Mouse (Mus musculus) urinary bladder, postnatal 10 days (tissue): Measurements from ENCODE around the gene Grk1.

Source experiments
- DNase-seq: peaks from one replicate; pipeline ENCODE4 v3.0.0; 2022; ENCODE audit warnings: low spot score

The Grk1 gene

DNA sequence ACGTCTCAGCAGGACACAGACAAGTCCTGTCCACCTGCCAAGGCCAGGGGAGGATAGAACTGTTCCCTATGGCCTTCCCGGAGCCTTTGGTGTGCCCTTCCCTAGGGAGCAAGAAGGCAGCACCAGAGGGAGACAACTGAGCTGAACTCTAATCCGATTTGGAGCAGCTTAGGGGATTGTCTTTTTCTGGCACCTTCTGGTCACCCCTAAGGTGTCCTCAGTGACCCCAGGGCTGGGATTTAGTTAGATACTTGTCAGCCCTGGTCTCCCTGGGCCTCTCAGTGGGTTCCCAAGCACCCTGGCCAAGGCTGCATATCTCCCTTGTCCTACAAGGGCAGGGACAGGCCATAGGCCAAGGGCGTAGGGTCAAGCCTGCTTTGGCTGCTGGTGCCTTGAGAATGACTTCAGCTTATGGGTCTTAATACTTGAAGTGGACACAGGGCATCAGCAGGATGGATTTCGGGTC, at the start of gene Grk1:
Grk1 (plus strand) TSS at position 416 of the 466 bp plus-strand sequence.
- DNase-seq, result no peak

DNA sequence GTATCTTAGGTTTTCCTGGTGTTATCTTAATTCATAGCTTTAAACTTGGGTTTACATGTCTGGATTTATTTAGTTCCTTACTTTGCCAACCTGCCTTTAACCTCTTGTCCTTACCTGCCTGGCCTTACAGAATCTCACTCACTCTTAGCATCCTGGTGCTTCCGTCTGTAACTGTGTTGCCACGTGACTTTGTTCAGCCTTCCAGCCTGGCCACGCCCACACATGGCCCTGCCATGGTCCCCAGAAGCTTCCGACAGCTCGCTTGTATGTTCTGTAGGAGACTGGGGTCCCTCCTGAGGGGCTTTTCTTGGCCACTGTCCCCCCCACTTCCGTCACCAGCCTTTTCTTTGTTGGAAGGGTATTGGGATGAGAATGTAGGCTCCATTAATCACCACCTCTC, 48.7 kb upstream of the Grk1 start:
- DNase-seq, result no peak

DNA sequence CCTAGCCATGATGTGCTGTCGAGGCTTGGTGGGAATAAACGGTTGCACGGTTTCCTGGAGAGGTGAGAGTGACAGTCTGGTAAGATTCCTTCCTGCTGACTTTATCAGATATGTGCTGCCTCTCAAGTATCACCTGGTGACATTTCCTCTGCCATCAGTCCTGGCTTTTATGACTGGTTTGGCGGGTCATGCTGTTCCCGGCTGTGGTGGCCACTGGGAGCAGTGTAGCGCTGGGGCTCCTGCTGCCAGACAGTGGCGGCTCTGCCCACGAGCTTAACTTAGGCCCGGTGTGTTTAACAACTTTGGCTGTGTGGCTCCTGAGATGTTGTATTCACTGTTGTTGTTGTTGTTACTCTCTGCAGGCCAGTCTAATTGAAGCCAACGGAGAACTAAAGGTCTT, 48.2 kb upstream of the Grk1 start:
- DNase-seq, result no peak

DNA sequence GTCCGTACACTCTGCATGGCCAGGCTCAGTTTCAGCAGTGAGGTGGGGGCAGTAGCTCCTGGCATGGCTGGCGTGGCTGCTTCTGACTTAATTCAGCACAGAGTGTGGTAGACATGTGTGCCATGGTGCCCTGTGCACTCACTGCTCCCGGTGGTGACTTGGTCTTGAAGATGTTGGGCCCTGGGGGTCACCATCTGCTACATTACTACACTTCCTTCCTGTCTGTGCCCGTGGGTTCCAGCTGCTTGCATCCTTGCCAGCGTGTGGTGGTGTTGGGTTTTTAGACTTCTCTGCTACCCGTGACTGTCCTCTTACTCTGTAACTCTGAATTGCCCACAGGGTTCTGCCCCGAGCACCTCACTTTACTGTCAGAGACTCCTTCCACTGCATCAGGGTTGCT, 44.7 kb upstream of the Grk1 start:
- DNase-seq, result no peak

DNA sequence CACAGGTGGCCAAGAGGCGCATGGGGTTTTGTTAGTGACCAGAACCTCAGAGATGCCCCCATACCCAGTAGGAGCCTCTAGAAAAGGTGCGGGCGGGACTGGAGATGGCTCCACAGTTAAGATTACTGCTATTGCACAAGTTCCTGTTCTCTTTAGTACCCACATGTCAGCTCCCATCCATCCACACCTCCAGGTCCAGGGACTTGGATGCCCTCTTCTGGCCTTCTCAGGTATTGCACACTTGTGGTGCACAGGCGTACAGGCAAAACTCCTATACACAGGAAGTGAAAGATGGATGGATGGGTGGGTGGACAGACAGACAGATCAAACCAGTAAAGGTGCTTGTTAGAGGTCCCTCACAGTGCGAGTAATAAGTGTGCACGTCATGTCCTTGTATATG, 43.0 kb upstream of the Grk1 start:
- no peak for DNase-seq

DNA sequence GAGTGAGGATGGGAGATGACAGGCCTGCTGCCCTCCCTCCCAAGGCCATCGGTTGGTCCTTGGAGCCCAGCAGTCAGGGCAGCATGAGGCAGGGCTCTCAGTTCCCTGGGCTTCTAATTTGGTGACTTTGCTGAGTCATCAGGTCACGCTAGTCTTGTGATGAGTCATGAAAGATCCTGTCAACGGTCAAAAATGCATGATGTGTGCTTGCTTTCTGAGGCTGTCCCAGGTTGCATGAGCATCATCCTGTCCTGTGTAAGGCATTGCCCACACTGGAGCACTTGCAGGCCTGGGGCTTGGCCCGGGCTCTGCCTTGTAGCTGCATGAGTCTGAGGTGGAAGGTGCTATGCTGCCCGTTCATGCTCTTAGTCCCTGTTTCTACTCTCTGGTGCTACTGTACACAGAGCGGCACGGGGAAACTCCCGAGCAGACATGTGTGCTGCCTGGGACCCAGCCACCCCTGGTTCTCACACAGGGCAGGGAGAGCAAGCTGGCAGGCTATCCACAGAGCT, 31.7 kb upstream of the Grk1 start:
- DNase-seq, result no peak

DNA sequence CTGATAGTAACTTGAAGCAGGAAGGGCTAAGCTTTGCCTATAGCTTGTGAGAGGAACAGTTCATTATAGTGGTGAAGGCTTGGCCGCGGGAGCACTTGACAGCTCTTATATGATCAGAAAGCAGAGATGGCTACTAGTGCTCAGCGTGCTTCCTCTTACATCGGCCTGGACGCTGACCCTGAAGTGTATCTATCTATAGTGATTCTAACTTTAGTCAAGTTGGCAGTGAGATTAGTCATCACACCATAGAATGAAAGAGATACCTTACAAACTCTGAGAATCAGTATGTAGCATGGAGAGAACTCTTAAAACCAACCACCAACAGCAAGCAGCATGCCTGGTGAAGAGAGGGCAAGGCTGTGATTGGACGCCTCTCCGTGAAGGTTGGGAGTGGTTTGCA, 23.3 kb upstream of the Grk1 start:
- DNase-seq, result no peak

DNA sequence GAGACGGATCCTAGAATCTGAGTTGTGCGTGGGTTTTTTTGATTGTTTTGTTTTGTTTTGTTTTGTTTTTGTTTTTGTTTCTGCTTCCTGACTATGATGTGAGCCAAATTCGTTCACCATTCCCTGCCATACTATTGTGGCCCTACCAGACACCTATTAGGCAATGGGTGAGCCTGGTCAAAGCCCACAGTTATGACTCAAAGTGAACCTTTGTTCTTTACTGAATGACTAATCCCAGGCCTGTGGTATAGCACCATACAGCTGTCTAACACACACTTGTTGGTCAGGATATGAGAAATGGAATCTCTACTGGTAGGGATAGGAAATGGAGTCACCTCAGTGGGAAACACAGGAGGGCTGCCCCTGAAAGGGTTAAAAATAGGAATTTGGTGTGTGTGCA, 22.3 kb upstream of the Grk1 start:
- DNase-seq, result no peak

DNA sequence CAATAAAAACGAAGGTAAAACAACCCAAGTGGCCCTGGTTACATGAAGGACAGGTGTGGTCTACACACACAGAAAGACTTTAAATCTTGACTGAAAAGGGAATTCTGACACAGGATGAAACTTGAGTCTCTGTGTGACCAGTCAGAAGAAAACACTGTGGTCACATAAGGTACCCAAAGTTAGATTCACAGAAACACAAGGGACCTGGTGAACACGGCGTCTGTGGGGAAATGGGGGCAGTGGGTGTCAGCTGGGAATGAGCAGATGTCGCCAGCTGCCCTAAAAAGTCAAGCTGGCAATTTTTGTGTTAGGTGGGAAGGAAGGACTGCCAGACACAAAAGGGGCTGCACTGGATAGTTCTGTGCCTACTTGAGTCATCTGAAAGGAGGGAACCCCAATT, 21.9 kb upstream of the Grk1 start:
- DNase-seq, result no peak

DNA sequence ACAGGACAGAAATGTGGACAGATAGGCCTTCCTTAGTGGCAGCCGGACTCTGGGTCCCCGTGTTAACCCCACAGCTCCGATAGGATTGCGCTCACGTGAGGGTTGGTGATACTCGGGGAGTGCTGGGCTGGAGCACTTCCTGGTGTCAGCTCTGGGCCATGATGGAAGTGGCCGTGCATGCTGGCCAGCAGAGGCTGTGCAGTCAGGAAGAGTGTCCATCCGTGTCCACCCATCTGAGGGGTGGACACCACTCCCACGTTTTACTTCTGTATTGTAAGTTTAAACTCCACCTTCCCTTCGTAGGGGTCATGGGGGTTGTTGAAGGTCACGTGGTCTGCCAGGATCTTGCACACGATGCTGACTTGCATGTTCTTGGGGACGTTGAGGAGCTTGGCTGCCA, 18.5 kb upstream of the Grk1 start:
- no peak for DNase-seq

DNA sequence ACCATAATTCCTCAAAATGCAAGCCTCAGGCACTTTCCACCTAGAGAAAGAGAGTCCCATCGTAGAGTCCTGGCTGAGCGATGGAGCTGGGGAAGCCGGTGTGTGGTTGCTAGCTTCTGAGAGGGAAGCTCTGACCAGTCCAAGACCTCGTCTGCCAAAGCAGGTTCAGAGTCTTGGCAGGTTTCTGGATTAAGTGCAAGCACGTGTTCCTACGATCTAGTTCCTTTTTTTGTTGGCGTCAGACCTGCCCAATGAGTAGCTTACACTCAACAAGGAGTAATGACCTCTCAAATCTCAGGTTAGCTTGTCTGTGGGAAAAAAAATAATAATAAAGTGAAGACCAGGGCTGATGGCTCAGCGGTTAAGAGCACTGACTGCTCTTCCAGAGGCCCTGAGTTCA, 17.2 kb upstream of the Grk1 start:
- DNase-seq, result no peak

DNA sequence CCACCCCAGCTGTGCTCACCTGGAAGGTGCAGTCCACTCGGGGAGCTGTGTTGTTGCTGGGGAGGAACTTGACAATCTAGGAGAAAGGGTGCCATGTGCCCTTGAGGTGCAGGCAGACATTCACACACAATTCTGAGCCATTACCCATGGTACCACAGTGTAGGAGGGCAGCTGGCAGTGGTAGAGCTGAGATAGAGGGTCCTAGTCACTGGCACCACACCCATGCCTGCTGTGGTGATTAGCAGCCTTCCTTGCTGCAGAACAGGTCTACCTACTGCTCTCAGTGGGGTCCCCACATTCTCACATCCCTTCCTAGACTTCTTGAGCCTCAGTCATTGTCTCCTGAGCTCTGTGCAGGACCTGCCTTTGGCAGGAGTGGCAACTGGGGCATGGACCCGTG, 16.1 kb upstream of the Grk1 start:
- no peak for DNase-seq

DNA sequence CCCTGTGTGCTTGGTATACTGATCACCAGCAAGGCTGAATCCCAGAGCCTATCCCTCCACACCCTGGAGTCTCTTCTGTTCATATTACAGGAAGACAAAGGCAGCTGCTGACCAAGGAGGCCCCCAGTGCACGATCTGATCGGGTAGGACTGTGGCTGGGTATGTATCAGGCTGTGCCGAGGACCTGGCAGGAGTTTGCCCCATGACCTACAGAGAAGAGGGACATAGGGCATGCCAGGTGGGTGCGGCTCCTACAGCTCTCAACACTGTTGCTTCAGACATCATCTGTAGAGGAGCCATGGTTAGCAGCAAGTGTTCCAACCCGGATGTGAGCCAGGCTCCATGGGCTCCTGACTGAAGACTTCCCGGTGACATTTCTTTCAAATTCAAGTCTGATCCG, 11.0 kb upstream of the Grk1 start:
- no peak for DNase-seq

DNA sequence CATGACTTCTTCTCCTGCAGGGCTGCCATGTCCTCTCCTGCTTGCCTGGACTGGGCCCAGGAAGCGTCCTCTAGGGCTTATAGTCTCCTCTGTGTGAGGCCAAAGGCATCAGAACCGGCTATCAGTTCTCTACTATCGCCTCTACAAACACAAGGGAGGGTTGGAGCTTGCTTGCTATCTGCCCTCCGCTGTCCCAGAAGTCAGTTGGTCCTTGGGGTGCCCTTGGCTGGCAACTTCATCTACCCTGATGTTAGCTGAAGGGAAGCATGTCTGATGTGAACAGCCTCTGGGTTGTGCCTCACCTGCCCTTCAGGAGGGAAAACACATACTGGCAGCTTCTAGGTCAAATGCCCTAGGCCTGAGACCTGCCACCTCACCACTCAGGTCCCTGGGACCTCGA, 8.2 kb upstream of the Grk1 start, which contains the start of gene Atp4b:
Atp4b (minus strand) TSS at position 101 of the 400 bp plus-strand sequence.
- no peak for DNase-seq

DNA sequence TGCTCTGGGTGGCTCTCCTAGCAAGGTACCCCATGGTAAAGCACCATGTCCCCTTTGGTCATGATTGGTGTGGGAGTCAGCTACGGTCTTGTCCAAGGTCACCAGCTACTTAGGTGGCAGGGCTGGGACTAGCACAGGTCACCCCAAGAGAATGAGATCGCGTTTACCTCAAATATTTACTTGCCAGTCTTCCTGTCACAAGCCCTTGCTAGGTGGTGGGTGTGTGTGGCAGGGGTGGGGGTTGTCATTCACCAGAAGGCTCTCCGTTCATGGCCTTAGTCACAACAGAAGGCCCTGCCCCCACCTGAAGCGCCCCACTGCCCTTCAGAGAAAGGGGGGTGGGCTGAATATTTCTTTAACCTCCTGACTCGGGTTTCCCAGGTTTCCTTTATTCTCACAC, 1.4 kb upstream of the Grk1 start:
- DNase-seq, result no peak

DNA sequence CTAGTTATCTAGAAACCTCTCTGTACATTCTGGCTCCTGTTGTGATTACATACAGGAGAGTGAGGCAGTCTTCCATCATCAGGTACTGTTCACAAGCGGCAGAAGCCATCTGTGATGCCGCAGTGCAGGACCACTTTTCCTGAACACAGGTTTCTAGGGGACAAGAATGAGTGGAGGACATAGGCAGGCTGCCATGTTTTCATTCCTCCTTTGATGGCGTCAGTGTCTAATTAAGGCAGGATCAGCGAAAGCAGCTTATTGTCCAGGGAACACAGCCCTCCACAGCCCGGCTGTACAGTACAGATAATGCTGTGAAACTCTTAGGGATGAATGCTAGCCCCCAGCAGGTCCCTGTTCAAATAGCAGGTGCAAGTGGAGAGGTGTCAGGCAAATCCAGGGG, 1.1 kb downstream of the Grk1 start:
- no peak for DNase-seq

DNA sequence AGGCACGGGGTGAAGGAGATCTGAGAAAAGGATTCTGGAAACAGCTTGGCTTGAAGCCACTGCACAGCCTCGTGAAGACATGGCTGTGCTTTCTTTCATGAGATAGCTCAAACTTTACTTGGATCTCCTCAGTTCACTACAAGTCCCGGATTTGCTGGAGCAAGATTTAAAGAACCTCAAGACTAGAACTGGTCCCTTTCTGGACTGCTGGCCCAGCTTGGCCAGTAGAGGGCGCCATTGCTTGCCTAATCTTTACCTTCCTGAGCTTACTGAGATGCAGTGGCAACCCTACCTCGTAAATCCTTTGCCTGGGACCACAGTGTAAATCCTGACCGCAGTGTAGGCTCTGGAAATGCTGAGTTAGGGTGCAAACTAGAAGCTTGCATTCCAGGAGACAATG, 6.7 kb downstream of the Grk1 start:
- DNase-seq, result no peak

DNA sequence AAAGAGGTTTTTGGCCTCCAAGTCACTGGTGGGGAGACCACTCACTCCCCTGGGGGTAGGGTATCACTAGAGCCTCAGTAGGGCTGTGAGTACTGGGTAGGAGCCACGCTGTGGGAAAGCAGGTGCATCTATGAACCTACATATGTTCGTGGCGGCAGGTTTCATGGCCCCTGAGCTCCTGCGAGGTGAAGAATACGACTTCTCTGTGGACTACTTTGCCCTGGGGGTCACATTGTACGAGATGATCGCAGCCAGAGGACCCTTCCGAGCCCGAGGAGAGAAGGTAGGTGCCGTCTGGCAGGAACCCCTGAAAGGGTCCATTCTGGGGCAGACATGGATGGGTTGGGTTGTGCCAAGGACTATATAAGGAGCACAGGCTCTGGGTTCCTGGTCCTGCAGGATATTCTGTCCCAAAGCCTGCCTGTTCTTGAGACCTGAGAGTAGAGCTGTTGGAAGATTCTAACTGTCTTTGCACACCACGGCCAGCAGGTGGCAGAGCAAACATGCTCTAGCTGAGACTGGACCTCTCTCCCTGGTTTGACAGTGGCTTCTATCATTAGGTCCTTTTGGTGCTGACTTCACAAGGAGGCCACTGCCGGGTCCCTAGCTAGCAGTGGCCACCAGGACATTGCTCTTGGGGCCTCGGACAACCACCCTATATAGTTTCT, 8.1 kb downstream of the Grk1 start:
- no peak for DNase-seq

DNA sequence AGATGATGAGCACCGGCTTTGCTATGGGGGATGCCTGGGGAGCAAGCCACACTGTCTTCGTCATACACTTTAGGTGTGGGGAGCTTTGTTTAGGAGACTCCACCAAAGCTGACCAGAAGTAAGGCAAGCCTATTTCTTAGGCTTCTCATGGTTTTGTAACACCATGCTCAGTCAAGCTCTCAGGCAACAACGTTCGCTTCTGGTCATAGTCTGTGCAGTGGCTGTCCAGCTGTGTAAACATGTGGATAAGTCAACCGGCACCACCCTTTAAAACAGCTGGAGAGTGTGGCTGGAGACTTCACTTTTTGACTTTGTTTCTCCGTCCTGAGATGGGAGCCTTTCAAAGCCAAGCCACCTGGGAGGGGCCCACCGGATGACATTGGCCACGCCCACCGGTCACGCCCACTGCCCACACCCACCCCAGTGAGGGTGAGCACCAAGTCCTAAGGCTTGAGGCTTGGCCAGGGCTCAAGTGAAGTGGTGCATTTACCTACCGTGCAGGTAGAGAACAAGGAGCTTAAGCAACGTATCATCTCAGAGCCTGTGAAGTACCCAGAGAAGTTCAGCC, 9.0 kb downstream of the Grk1 start:
- DNase-seq, result no peak

DNA sequence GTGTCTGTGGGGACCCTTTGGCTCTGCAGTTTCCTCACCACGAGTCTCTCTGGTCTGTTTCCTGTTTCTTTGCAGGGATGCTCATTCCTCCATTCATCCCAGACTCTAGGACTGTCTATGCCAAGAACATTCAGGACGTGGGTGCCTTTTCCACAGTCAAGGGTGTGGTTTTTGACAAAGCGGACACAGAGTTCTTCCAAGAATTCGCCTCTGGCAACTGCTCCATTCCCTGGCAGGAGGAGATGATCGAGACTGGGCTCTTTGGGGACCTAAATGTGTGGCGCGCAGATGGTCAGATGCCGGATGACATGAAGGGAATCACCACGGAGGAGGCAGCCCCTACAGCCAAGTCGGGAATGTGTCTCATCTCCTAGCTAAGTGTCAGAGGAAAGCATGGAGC, 11.0 kb downstream of the Grk1 start:
- DNase-seq, result no peak

DNA sequence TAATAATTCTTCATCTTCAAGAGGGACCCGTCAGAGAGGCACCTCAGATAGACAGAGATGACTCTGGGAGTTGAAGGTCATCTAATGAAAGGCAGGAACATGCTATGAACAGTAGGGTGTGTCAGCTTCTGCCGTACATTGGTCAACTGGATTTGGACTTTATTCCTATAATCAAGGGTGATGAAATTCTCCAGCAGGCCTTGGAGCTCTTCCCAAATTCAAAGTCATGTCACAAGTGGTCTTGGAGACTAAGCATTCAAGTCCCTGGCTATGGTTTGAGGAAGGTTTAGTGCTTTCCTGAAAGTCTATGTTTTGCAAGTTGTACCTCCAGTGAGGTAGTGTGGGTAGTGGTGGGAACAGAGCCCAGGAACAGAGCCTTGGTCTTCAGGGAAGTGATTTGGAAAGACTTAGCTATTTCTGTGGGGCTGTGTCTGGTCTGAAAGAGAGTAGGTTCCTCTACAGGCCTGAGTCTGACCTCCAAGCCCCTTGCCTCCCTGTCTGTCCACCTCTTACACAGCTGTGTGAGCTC, 14.3 kb downstream of the Grk1 start:
- no peak for DNase-seq

DNA sequence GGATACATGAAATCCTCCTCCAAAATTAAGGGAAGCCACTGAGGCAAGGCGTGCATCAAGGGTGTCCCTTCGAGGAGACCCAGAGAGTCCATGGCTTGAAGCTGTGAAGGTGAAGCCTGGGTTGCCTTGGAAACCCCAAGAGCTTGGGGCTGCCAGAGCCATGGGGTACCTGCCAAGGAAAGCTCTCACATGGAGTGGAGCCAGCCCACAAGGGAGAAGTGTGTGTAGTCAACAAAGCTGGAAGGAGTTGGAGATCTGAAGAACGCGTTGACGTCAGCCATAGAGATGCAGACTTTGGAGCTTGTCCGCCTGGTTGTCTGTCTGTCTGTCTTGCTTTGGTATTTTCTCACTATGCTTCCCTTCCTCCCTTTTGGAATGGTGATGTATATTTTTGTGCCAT, 16.1 kb downstream of the Grk1 start:
- DNase-seq, result no peak

DNA sequence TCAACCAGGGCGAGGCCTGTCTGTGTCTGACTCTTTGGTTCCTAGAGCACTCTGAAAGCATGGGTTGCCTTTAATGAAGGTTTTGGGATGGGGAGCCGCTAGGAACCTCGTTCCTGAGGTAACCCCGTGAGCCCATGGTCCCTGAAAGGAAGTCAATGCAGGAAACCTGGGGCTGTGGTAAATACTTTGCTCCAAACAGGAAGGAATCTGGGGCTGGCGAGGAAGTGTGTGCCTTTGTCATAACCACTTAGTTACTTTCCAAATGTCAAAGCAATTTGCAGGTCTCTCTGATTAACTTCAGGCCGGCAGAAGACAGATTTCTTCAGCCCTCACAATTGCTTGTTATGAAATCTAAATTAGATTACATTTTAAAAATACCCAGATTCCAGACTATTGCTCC, 22.5 kb downstream of the Grk1 start:
- no peak for DNase-seq

DNA sequence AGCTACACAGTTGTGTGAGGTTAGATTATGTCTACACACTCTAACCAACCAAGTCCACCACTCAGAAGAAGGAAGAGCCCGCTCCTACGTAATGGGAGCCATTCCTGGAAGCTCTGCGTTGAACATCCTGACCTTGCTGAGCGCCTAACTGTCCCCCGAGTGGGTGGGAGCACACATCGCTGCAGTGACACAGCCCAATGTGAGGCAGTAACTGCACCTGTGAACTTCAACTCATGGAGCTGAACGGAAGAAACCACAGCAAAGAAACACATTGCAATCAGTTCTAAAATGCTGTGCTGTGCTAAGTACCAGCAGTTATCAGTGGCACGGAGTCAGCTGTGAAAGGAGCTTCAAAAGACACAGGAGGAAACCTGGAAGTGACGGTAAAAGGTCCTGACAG, 23.3 kb downstream of the Grk1 start:
- DNase-seq, result no peak
